Mouse (Mus musculus): ENCODE measurements around the gene Palm3. TPM values are rescaled to one million over a fixed set of nuclear protein-coding genes. Genes with fewer than 3 reads are reported as not detected.

Gene Palm3
- polyA plus RNA-seq, 1 experiment from 2014 or later: 0.06 TPM

DNA sequence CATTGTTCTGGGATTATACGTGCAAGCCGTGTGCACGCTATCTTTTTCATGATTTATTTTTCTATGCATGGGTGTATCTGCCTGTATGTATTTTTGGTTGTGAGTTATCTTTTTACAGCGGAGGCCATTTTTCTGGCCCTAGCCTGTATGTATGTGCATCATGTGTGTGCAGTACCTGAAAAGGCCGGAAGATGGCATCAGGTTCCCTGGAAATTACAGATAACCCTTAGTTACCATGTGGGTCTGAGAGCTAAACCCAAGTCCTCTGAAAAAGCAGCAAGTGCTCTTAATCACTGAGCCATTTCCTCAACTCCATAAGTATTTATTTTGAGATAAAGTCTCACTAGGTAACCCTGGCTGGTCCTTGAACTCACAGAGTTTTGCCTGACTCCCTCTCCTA is 32.0 kb downstream of the Palm3 start:
- 84% methylated on average over 5 of the region's 5 CpGs for WGBS (ENCODE audit: insufficient replicate concordance)

DNA sequence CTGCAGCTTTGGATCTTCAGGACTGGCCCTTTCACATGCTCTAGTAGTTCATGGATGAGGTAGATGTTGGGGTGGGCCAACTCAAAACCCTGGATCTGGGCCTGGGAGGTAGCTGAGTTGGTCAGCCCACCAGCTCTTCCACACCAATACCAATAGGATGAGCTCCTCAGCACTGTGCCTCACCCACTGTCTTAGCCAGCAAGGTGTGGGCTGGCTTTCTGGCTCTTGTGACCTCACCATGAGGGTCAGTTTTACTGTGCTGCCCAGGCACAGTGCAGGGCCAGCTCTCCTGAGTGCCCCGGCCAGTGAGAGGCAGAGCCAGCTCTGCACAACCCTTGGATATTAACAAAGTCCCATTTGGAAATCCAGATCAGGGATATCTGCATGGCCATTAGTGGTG is 36.6 kb downstream of the Palm3 start:
- H3K4me1 ChIP-seq (replicated peaks): peaks cover 9% of the 10 kb centered on the region
- H3K27me3 ChIP-seq: no peaks in the 10 kb centered on the region
- no peak for ATAC-seq (ENCODE audit: low read depth)
- H3K9ac ChIP-seq: no peak overlapping the region
- H3K9me3 ChIP-seq (replicated peaks): no peaks in the 10 kb centered on the region
- H3K27ac ChIP-seq: no peak overlapping the region
- no peak overlapping the region for H3K4me2 ChIP-seq
- no peak overlapping the region for H3K4me3 ChIP-seq (replicated peaks)
- no peak for DNase-seq
- WGBS (ENCODE audit: insufficient replicate concordance): 54% methylated on average over 1 of the region's 1 CpGs
- no peaks in the 10 kb centered on the region for H3K36me3 ChIP-seq

More for the DNA sequence above, 32.0 kb downstream of the Palm3 start:
- Histone ChIP-seq H3K36me3 (no peaks in the 10 kb centered on the region), H3K27ac (no peak overlapping the region), H3K9me3 (replicated peaks) (no peaks in the 10 kb centered on the region), H3K4me3 (replicated peaks) (no peak overlapping the region), H3K4me2 (no peak overlapping the region), H3K27me3 (peaks cover 20% of the 10 kb centered on the region; the same call in 1 of the 2 replicates), H3K9ac (no peak overlapping the region), H3K4me1 (replicated peaks) (peaks cover 4% of the 10 kb centered on the region; the same call in 1 of the 2 replicates)
- DNase-seq (no peak), ATAC-seq (ENCODE audit: low read depth) (no peak)

DNA sequence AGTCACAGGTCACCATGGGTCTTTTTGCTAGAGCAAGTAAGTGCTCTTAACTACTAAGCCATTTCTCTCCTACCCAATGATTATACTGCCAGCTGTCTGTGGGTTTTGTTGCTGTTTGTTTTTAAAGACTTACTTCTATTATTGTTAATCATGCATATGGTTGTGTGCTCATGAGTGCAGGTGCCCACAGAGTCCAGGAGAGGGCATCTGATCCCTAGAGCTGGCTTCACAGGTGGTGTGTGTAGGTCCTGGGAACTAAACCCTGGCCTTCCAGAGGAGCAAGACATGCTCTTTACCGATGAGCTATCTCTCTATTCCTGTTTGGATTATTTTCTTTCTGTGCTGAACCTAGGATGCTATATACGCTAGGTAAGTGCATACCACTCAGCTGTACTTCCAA is 38.0 kb downstream of the Palm3 start:
- H3K4me2 ChIP-seq: no peak overlapping the region
- H3K9ac ChIP-seq: no peak overlapping the region
- H3K4me3 ChIP-seq (replicated peaks): no peak overlapping the region
- H3K9me3 ChIP-seq (replicated peaks): no peaks in the 10 kb centered on the region
- 73% methylated on average over 2 of the region's 2 CpGs for WGBS (ENCODE audit: insufficient replicate concordance)
- H3K27ac ChIP-seq: no peak overlapping the region
- DNase-seq (no peak), ATAC-seq (ENCODE audit: low read depth) (no peak)
- H3K36me3 ChIP-seq: no peaks in the 10 kb centered on the region
- H3K27me3 ChIP-seq: no peaks in the 10 kb centered on the region
- peaks cover 16% of the 10 kb centered on the region for H3K4me1 ChIP-seq (replicated peaks)

DNA sequence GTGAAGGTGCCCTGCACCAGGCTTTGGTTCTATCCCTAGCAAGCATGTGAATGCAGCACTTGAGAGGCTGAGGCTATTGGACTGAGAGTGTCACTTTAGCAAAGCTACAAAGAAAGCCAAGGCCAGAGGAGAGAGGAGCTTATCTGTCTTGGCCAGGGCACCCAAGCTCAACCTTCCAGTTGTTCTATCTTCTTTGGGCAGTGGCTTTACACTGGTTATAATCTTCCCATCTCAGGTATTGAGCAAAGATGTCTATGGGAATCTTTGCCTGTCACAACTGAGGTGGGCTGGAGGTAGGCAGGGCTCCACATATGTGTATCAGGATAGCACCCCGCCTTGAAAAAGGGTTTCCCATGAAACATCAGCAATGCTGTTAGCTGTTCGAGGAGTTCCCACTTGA is 39.0 kb downstream of the Palm3 start:
- Histone ChIP-seq H3K9ac (no peak overlapping the region), H3K4me1 (replicated peaks) (peaks cover 21% of the 10 kb centered on the region), H3K36me3 (no peaks in the 10 kb centered on the region), H3K27me3 (no peaks in the 10 kb centered on the region), H3K27ac (no peak overlapping the region), H3K9me3 (replicated peaks) (no peaks in the 10 kb centered on the region), H3K4me3 (replicated peaks) (no peak overlapping the region), H3K4me2 (no peak overlapping the region)
- no peak for DNase-seq
- ATAC-seq (ENCODE audit: low read depth): peak; percentile 79
- WGBS (ENCODE audit: insufficient replicate concordance): 32% methylated on average over 2 of the region's 2 CpGs

DNA sequence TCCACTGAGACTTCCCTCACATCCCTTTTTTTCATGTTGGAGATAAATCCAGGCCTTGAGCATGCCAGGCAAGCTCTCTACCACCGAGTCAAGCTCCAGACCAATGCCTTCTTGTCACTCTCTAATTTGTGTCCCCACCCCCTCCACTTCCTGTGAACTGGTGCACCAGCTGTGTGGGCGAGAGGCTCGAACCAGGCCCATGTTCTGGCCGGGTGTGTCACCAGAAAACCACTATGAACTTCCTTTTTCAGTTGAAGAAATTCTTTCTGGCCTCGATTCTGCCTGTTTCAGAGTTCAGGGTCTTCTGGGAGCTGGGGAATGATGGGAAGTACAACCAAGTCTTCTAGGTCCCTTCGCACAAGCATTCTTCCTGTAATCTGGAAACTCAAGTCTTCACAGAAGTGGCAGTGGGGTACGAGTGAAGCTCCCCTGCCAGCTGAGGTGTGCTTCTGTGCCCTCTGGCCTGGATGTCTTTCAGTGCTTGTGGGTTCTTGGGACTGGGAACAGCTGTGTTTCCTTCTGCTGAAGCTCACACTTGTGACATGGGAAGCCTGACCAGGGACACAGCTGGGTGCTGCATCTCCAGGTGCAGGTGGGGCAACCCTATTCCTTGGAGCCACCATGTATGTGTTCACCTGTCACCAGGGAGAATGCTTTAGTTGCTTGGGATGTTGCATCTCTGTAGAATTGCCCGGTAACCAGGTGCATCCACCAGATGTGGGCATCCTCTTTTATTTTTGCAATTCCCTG is 42.8 kb downstream of the Palm3 start:
- Histone ChIP-seq H3K27me3 (no peaks in the 10 kb centered on the region), H3K4me1 (replicated peaks) (peaks cover 46% of the 10 kb centered on the region), H3K27ac (peak overlapping the region; percentile 34; the same call in 1 of the 2 replicates), H3K36me3 (no peaks in the 10 kb centered on the region), H3K9ac (0 out of 2 replicates have a peak overlapping the region, but pooled peaks have one; percentile 29), H3K4me2 (no peak overlapping the region), H3K9me3 (replicated peaks) (no peaks in the 10 kb centered on the region), H3K4me3 (replicated peaks) (no peak overlapping the region)
- no peak for DNase-seq
- WGBS (ENCODE audit: insufficient replicate concordance): 30% methylated on average over 8 of the region's 8 CpGs
- ATAC-seq (ENCODE audit: low read depth): no peak

DNA sequence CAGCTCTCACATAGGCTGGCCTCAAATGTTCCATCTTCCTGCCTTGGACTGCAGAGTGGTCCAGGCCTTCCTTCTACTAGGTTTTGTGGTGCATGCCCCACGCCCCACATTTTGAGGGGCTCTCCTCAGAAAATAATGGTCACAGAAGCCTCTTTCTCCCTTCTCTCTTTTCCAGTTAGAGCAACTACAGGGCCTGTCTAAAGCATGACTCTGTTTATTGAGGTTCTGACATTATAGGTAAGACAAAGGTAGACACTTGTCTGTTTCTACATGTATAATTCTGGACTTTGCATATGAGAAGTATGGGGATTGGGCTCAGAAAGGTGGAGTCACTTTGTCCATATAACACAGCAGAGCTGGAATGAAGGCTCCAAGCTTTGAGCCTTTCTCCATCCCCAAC is 43.8 kb downstream of the Palm3 start, which contains the start of gene Gm10643:
TSS of gene Gm10643 (minus strand) at position 101 of the 400 bp plus-strand sequence.
- Histone ChIP-seq H3K27me3 (no peaks in the 10 kb centered on the region), H3K36me3 (no peaks in the 10 kb centered on the region), H3K27ac (peak within 1 kb of the TSS; percentile 98), H3K9ac (peak within 1 kb of the TSS; percentile 84), H3K4me3 (replicated peaks) (peak within 1 kb of the TSS; percentile 89), H3K4me1 (replicated peaks) (peaks cover 55% of the 10 kb centered on the region), H3K4me2 (peak within 1 kb of the TSS; percentile 92), H3K9me3 (replicated peaks) (no peaks in the 10 kb centered on the region)
- DNase-seq (no peak), ATAC-seq (ENCODE audit: low read depth) (no peak)
- 74% methylated on average over 1 of the region's 1 CpGs for WGBS (ENCODE audit: insufficient replicate concordance)

DNA sequence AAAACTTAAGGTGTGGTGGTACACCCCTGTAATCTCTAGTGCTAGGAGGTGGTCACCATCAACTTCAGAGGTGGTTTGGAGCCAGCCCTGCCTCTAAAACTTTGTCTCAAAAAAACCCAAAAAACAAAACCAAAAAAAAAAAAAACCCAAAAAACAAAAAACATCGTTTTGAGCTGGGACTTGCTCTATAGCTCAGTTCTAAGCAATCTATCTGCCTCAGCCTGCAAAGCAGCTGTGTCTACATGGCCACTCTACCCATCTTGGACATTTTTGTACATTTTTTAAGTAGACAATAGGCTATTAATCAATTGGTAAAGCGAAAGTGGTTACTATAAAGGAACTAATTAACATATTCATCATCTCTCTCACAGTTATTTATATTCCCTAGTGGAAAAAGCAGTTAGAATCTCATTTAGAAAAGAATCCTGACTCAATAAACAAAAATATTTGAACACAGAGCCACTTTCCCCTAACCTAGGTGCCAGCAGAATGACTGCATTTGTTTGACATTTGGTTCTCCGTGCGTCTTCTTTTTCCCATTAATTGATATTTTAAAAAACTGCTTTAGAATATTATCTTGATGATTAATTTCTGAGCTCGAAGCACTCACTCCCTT is 44.3 kb downstream of the Palm3 start:
- ATAC-seq (ENCODE audit: low read depth): no peak
- peak overlapping the region; percentile 89 for H3K4me3 ChIP-seq (replicated peaks)
- H3K27ac ChIP-seq: peak overlapping the region; percentile 98
- no peaks in the 10 kb centered on the region for H3K9me3 ChIP-seq (replicated peaks)
- H3K27me3 ChIP-seq: no peaks in the 10 kb centered on the region
- H3K9ac ChIP-seq: peak overlapping the region; percentile 84
- H3K36me3 ChIP-seq: no peaks in the 10 kb centered on the region
- H3K4me2 ChIP-seq: peak overlapping the region; percentile 92
- WGBS (ENCODE audit: insufficient replicate concordance): 20% methylated on average over 5 of the region's 5 CpGs
- H3K4me1 ChIP-seq (replicated peaks): peaks cover 55% of the 10 kb centered on the region
- DNase-seq: no peak

DNA sequence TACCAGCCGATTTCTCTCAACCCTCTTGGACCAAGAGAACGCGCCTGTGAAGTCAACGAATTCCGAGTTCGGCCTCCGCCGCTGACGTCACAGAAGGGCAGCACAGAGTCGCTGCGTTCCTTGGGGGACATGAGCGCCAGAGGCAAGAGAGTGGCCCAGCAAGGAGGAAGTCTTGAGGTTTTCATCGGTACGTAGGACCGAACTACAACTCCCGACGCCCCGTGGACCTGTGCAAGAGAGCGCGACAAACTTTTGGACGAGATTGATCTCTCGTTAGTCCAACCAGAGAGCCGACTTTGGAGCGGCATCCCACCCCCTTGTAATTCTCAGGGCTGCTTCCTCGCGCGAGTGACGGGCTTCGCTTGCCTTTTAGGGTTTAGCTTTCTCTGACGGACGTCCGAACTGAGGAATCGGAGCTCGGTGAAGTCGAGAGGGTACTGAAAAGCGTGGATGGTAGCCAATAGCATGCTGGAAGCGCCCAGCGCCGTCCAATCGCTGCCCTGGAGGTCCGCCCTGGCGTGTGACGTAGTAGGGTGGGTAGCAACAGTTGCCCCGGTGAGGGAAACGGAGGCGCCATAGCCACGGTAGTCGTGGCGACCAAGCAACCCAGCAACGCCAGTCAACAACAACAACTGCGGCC is 45.1 kb downstream of the Palm3 start, which contains the start of gene Rfx1:
TSS of gene Rfx1 (plus strand) at position 544 of the 640 bp plus-strand sequence.
- no peaks in the 10 kb centered on the region for H3K27me3 ChIP-seq
- peak within 1 kb of the TSS; percentile 98 for H3K27ac ChIP-seq
- peak within 1 kb of the TSS; percentile 92 for H3K4me2 ChIP-seq
- H3K36me3 ChIP-seq: no peaks in the 10 kb centered on the region
- H3K9me3 ChIP-seq (replicated peaks): no peaks in the 10 kb centered on the region
- H3K4me3 ChIP-seq (replicated peaks): peak within 1 kb of the TSS; percentile 89
- DNase-seq (peak; percentile 98), ATAC-seq (ENCODE audit: low read depth) (peak; percentile 94)
- under 1% methylated on average over 51 of the region's 51 CpGs for WGBS (ENCODE audit: insufficient replicate concordance)
- H3K9ac ChIP-seq: peak within 1 kb of the TSS; percentile 90
- H3K4me1 ChIP-seq (replicated peaks): peaks cover 61% of the 10 kb centered on the region

DNA sequence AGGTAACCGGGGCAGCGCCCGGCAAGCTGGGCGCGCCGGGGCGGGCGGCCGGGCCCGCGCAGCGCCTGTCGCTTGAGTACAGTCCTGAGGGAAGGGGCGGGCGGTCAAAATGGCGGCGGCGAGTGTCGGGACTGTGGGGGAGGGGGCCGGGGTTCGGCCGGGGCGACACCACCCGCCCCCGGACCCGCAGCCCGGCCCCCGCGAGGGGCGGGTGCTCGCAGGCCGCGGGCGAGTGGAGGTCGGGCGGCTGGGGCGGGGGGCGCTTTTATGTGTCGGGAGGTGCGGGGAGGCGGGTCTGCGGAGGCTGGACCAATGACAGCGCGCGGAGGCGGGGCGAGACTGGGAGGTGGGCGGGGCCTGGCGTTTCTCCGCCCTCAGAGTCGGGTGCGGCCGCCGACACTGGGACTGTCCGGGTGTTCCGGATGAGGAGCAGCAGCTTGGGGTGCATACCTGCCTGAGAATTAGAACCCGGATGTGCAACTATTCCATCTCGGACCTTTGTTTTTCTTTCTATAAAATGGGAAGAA is 45.8 kb downstream of the Palm3 start:
- ATAC-seq (ENCODE audit: low read depth) (peak; percentile 69), DNase-seq (peak; percentile 92)
- Histone ChIP-seq H3K36me3 (no peaks in the 10 kb centered on the region), H3K9ac (peak overlapping the region; percentile 90), H3K4me1 (replicated peaks) (peaks cover 67% of the 10 kb centered on the region), H3K27ac (peak overlapping the region; percentile 98), H3K27me3 (no peaks in the 10 kb centered on the region), H3K9me3 (replicated peaks) (no peaks in the 10 kb centered on the region), H3K4me2 (peak overlapping the region; percentile 92), H3K4me3 (replicated peaks) (peak overlapping the region; percentile 89)
- under 1% methylated on average over 52 of the region's 58 CpGs for WGBS (ENCODE audit: insufficient replicate concordance)

DNA sequence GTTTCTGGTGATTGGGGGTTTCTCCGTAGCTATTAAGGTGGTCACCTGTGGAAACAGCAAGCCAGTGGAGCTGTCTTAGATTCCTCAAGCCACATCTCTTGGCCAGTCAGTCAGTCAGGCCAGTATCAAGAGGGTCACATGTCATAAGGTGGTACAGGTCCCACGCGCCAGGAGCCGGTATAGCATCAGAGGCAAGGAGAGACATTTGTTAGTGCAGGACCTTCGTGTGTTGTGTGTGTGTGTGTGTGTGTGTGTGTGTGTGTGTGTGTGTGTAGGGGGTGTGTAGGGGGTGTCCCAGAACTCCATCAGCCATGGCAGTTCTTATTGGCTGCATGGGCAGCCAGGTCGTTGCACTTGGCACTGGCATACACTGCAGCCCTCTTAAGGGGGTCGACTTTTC is 46.6 kb downstream of the Palm3 start:
- WGBS (ENCODE audit: insufficient replicate concordance): 65% methylated on average over 7 of the region's 7 CpGs
- peak overlapping the region; percentile 20; the same call in 1 of the 2 replicates for H3K27ac ChIP-seq
- peak overlapping the region; percentile 92 for H3K4me2 ChIP-seq
- ATAC-seq (ENCODE audit: low read depth) (no peak), DNase-seq (no peak)
- peak overlapping the region; percentile 89 for H3K4me3 ChIP-seq (replicated peaks)
- H3K9me3 ChIP-seq (replicated peaks): no peaks in the 10 kb centered on the region
- H3K4me1 ChIP-seq (replicated peaks): peaks cover 67% of the 10 kb centered on the region
- H3K27me3 ChIP-seq: no peaks in the 10 kb centered on the region
- peak overlapping the region; percentile 54 for H3K9ac ChIP-seq
- no peaks in the 10 kb centered on the region for H3K36me3 ChIP-seq
